Mouse (Mus musculus): ENCODE measurements at regions not wholly inside any gene's neighbourhood (a gene's known extent, or its start where the extent isn't known, plus 50 kb on each side); places are given as distances from the start of the nearest gene placed in this dataset.

- DNase-seq (ENCODE audit: low read depth): no peak
These were observed 201.6 kb upstream of the Hnrnpa3 start for GRCm38 (mm10) chr2:75457423-75457822.

DNA sequence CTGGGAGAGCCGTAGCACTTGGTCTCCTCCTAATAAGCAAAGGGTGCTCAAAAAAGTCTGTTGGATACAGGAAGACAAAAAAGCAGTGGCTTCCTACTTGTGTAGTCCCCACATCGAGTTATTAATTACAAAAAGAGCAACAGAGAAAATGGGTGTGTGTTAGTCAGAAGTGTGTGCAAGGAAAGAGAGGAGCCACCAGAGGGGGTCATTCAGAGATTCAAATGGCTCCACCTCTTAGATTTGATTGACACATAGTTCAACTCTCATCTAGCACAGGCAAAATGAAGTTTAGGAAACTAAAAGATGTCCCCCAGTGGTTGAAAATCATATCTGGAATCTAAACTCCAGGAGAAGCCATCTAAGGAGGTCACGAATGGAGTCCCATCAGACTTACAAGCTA lies 200.2 kb upstream of the Hnrnpa3 start:
- no peak for DNase-seq (ENCODE audit: low read depth)

DNA sequence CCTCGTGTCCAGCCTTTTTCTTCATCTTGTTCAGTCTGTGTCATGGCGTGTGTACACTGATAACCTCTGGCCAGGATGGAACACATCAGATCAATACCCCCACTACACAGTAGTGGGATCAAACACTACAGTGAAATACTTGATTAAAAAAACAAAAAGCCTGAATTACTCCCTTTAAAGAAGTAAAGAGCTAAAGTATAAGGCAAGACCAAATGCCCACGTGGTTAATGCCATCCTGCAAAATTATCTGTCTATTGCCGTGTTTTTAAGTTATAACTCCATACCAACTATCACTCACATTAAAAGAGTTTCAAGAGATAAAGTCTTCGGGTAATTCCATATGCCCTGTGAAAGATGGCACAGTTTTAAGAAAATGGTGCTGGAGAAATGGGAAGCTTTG lies 198.6 kb upstream of the Hnrnpa3 start:
- DNase-seq (ENCODE audit: low read depth): no peak

DNA sequence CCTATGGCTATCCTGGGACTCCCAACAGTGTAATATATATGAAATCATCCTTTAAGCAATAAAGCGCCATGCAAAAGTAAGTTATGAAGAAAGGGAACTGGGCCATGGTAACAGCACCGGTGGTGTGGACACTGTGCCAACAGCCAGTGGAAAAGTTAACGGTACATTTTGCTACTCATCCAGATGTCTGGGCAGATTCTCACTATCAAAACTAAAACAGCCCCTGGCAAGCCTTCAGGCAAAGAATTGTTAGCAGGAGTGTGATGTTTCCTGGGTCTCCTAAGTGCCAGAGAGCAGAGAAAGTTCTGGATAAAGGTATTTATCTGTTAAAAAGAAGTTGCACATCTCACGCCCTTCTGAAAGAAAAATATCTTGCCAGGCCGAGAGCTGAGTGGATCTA lies 198.0 kb upstream of the Hnrnpa3 start:
- DNase-seq (ENCODE audit: low read depth): no peak

GRCm38 (mm10) chr2:75461421-75461991 lies 197.6 kb upstream of the Hnrnpa3 start:
- DNase-seq (ENCODE audit: low read depth): no peak

- DNase-seq (ENCODE audit: low read depth): no peak
These were observed 196.9 kb upstream of the Hnrnpa3 start for GRCm38 (mm10) chr2:75462030-75462671.

GRCm38 (mm10) chr2:75463091-75463490 lies 196.0 kb upstream of the Hnrnpa3 start:
- DNase-seq (ENCODE audit: low read depth): no peak

DNA sequence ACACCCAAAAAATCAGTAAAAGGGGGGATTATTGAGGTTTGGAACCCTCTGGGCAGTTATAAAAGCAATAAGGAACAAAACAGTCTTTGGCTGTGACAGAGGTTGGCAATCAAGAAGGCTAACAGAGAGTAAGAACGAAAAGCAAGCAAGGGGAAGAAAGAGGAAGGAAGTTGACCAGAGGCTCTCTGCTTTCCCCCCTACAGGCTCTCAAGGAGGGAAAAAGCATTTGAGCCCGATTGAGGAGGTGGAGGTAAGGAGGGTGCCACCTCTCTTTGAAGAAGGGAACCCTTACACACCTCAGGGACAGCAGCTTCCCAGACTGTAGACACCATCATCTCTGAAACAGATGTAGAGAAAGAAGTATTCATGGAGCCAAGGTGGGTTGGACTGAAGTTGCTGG lies 194.6 kb upstream of the Hnrnpa3 start:
- DNase-seq (ENCODE audit: low read depth): no peak

GRCm38 (mm10) chr2:75468851-75469250 lies 190.2 kb upstream of the Hnrnpa3 start:
- no peak for DNase-seq (ENCODE audit: low read depth)

GRCm38 (mm10) chr2:75469958-75470687 lies 188.9 kb upstream of the Hnrnpa3 start:
- no peak for DNase-seq (ENCODE audit: low read depth)

DNA sequence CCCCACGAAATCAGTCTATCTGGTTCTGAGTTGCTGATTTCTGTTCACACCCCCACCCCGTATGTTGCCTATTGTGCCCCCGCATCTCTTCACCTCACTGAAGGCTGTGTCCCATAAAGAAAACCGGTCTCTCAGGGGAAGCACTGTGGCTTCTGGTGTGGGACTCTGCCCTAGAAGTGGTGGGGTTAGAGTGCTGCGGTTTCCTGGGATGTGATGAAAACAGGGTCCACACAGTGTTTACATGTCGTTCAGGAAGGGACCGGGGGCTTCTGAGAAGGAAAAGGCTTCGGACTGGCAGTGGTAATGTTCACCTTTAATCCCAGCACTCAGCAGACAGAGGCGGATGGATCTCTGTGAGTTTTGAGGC lies 188.4 kb upstream of the Hnrnpa3 start:
- no peak for DNase-seq (ENCODE audit: low read depth)

DNA sequence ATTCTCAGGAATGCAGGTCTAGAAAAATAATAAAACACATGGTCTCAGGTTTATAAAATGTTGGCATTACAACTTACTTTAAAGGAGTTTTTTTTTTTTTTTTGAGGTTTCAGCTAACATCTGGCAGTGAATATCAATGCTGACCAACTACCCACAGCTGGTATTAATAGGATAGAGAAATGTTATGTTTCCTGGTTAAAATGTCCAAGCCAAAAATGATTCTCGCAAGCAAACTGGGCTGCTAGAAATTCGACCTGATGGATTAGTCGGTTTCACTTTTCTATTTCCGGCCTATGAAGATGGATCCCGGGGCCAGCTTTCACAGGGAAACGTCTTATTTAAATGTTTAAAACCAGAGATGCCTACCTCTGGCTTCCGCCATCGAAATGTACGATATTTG lies 186.6 kb upstream of the Hnrnpa3 start:
- no peak for DNase-seq (ENCODE audit: low read depth)

DNA sequence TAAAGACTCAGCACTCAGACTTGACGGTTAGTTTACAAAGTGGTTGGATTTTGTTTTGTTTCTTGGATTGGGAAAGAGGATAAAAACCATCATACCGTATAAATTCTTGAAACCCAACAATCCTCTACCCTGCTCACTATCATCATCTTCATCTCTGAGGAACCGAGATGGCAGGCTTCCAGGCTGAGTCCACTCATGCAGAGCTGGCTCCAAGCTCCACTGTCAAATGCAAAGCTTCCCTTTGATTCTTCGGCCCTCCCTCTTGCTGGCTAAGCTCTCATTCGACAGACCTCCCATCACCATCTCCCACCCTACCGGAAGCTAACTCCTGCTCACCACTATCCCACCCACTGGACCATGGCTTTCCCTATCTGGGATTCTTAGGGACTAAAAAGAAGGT lies 184.6 kb upstream of the Hnrnpa3 start:
- DNase-seq (ENCODE audit: low read depth): no peak

DNA sequence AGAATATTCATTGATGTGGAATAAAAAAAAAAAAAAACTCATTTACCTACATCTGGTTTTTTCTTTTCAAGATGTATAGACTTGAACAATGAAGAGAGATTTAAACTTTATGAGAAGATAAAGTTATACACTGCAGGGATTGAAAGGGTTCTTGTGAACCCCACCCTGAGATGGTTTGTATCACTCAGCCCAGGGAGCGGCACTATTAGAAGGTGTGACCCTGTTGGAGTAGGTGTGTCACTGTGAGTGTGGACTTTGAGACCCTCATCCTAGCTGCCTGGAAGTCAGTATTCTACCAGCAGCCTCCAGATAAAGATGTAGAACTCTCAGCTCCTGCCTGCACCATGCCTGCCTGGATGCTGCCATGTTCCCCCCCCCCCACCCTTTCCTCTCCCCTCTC lies 182.7 kb upstream of the Hnrnpa3 start:
- no peak for DNase-seq (ENCODE audit: low read depth)

- no peak for DNase-seq (ENCODE audit: low read depth)
These were observed 182.0 kb upstream of the Hnrnpa3 start for GRCm38 (mm10) chr2:75477076-75477475.

DNA sequence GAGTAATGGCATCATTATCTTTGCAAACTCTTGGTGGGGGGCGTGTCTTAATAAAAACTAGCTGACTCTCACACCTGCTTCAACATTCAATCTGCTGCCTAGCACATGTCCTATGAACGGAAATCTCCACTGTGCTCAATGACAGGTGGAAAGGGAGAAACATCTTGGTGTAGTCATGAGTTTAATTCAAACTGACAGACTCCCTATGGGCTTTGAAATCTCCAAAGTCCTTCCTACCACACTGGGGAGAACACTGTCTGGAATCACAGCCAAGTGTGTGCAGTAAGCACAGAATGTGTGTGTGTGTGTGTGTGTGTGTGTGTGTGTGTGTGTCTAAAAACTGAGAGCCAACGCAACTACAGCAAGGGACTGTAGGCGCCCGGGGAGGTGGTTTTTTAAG lies 179.5 kb upstream of the Hnrnpa3 start:
- no peak for DNase-seq (ENCODE audit: low read depth)

GRCm38 (mm10) chr2:75481863-75482262 lies 177.2 kb upstream of the Hnrnpa3 start:
- no peak for DNase-seq (ENCODE audit: low read depth)

GRCm38 (mm10) chr2:75482484-75482883 lies 176.6 kb upstream of the Hnrnpa3 start:
- DNase-seq (ENCODE audit: low read depth): no peak

- DNase-seq (ENCODE audit: low read depth): no peak
These were observed 174.1 kb upstream of the Hnrnpa3 start for GRCm38 (mm10) chr2:75484951-75485350.

DNA sequence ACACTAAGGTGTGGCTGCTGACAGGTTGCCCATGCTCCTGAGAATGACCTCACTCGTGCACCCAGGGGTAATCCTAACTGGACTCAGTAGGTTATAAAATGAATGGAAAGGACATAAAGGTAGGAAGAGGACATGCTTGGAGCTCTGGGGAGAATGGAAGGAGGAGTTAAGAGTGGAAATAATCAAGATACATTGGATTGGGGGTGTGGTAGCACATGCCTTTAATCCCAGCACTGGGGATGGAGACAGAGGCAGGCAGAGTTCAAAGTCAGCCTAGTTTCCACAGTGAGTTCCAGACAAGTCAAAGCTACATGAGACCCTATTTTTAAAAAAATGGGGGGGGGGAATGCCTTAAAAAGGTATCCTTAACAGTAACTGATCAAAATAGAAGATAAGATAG lies 167.9 kb upstream of the Hnrnpa3 start:
- DNase-seq (ENCODE audit: low read depth): no peak

- no peak for DNase-seq (ENCODE audit: low read depth)
These were observed 167.1 kb upstream of the Hnrnpa3 start for GRCm38 (mm10) chr2:75491789-75492500.

GRCm38 (mm10) chr2:75492501-75492898 lies 166.6 kb upstream of the Hnrnpa3 start:
- DNase-seq (ENCODE audit: low read depth): no peak
